Mouse (Mus musculus): ENCODE results near the gene Sacs.
"Not testable (repeated sequence)": the region's sequence is repeated elsewhere in the genome, so short reads cannot be mapped to it uniquely, and the experiment has no call there.

Sacs gene

GRCm38 (mm10) chr14:61137994-61138726 lies at the start of gene Sacs:
TSS of gene Sacs (plus strand) at chr14:61138457.
- DNase-seq (ENCODE audit: low spot score): no peak

GRCm38 (mm10) chr14:61090955-61091354 lies 47.3 kb upstream of the Sacs start:
- DNase-seq (ENCODE audit: low spot score): no peak

DNA sequence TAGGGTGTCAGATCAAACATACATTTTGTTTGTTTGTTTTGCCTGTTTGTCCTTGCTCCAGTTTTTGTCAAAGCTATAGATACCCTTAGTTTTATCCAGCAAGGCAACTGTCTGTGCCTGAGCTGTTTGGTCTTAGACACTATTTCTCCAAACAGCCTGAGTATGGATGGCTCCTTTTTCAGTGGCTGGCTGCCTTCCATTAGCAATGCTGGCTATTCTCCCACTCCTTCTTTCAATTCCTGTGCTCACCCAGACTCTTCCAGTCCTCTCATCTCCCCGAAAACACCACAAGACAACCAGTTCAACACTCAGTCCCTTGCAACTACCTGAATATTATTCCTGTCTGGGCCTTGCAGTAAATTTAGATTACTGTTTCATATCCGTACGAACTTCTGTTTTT lies 46.2 kb upstream of the Sacs start:
- no peak for DNase-seq (ENCODE audit: low spot score)

DNA sequence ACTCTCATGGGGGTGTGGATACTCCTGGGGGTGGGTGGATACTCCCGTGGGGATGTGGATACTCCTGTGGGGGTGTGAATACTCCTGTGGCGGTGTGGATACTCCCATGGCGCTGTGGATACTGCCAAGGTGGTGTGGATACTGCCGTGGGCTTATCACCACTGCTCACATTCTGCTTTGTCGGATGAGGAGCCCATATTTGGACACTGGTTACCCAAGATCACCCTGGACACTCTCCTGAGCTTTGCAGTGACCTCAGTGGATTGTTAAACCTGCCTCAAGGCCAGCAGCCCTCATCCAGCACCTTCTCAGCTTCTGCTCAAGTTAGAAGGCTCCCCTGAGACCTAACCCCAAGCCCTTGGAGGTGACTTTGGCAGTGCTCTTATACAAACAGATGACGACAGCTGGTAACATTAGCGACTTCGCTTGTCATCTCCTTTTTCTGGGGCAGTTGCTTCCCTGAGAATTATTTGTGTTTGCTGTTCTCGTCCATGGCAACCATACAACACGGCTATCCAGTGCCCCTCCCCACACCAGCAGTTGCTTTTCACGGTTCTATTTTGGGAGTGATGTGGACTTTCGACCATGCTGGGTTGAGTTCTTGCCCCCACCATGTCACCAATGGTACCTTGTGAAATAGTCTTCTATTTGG lies 40.2 kb upstream of the Sacs start:
- no peak for DNase-seq (ENCODE audit: low spot score)

DNA sequence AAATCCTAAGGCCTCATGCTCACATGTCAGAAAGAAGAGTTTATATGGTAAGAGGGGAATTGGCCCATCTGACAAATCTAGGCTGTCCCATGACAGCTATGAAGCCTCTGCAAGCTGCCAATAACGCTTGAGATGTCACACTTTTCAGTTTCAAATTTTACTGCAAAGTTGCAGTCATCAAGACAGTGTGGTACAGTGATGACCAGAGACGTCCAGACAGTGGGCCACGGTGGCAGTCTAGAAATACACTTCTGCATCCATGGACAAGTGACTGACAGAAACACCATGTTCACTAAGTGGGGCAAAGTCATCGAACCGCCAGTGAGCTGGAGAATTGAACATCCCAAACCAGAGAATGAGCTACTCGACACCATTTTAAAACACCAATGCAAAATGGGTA lies 37.5 kb upstream of the Sacs start:
- no peak for DNase-seq (ENCODE audit: low spot score)

DNA sequence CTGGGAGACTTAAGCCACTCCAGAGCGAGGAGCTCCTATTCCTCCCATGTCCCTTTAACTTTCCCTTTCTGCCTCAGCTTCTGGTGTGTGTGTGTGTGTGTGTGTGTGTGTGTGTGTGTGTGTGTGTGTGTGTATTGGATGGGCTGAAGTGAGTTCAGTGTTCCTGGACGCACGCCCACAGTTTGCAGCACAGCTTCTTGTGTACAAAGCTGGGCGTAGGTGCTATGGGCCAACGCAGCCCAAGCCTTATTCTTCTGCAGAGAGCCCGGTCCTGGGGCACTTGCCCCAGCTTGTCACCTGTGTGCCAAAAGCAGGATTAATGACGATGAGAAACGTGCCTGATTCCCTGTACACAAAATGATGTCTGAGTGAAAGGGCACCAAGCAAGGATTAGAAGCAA lies 31.9 kb upstream of the Sacs start:
- DNase-seq (ENCODE audit: low spot score): no peak

GRCm38 (mm10) chr14:61108625-61109024 lies 29.6 kb upstream of the Sacs start:
- DNase-seq (ENCODE audit: low spot score): no peak

DNA sequence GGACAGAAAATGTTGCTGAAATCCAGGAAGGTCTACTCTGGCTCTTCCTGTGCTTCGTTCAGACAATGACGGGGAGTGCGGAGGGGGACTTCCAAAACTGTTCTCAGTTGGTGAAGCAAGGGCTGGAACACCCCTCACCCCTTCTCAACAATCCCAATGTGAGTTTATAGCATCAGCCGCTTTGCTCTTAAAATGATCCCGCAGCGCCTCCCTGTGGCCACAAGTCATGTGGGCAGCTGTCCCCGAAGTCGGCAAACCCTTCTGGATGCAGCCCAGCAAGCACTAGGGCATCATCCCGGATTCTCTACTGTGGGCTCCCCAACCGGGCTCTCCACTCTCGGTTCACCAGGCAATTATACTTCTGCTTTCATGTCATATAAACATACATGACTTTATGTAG lies 25.9 kb upstream of the Sacs start:
- peak; percentile 53 for DNase-seq (ENCODE audit: low spot score)

GRCm38 (mm10) chr14:61124755-61125154 lies 13.5 kb upstream of the Sacs start:
- no peak for DNase-seq (ENCODE audit: low spot score)

- DNase-seq (ENCODE audit: low spot score): no peak
Observed at GRCm38 (mm10) chr14:61125201-61125600, 13.1 kb upstream of the Sacs start.

DNA sequence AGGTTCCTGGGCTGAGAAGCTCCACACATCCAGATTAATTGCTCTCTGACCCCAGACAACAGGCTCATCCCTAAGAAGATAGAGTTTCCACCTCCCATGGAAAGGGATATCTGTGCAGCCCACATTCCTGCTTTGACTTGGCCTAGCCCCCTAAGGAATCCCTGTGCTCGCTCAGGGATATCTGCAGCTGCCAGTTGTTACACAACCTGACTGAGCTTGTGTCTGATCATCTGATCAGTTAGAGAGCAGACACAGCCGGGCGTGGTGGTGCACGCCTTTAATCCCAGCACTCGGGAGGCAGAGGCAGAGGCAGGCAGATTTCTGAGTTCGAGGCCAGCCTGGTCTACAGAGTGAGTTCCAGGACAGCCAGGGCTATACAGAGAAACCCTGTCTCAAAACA lies 10.9 kb upstream of the Sacs start:
- DNase-seq (ENCODE audit: low spot score): not testable (repeated sequence)

- no peak for DNase-seq (ENCODE audit: low spot score)
Observed at GRCm38 (mm10) chr14:61128961-61129507, 9.2 kb upstream of the Sacs start.

- DNase-seq (ENCODE audit: low spot score): no peak
Observed at GRCm38 (mm10) chr14:61132556-61132955, 5.7 kb upstream of the Sacs start.

- no peak for DNase-seq (ENCODE audit: low spot score)
Observed at GRCm38 (mm10) chr14:61134381-61135030, 3.8 kb upstream of the Sacs start.

DNA sequence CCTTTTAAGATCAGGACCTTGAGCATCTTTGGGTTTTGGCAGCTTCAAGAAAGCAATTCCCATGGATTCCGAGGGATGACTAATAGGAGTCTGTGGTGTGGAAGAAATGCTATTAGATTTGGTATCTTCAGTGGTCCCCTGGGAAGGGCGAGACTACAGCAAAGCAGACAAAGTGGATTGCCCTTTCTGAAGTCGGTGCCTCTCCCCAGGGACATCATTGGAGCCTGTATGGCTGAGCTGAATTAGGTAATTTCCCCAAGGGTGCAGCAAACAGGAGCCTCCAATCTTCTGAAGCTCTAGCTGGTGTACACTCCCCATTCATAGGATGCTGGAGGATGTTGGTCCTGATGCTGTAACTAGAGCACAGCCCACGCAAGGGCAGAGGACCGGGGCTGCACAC lies 847 bp upstream of the Sacs start:
- no peak for DNase-seq (ENCODE audit: low spot score)

DNA sequence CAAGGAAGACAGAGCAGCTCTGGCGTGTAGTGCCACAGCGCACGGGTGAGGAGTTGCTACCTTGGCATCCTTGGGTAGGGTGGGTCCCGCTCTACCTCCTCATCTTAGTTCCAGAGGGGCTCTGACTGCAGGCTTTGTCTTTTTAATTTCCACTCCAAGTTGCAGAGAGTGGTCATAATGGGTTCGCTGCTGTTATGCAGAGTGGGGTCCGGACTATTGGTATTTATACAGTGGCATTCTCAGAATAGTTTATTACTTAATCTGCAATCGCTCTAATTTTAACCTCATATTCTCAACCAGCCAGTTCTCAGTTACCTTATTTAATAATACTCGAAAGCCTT lies 440 bp downstream of the Sacs start:
- no peak for DNase-seq (ENCODE audit: low spot score)

DNA sequence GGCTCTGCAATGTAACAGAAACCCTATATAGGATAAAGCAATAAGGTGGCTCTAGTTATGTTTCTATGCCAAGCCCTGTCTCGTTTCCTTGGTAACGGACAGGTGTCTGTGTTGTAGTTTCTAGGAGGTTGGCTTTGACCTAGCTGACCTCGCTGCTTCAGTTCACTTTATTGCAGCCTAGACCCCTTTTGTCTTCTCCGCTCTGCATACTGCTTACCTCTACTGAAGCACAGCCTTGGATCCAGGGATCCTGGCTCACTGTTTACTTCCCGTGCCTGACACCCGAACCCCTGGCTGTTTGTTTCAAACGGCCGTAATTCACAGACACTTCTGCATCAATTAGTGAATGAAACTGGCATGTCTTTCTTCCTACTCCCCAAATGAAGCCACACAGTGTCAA lies 5.1 kb downstream of the Sacs start:
- no peak for DNase-seq (ENCODE audit: low spot score)

GRCm38 (mm10) chr14:61143869-61144268 lies 5.6 kb downstream of the Sacs start:
- DNase-seq (ENCODE audit: low spot score): no peak

DNA sequence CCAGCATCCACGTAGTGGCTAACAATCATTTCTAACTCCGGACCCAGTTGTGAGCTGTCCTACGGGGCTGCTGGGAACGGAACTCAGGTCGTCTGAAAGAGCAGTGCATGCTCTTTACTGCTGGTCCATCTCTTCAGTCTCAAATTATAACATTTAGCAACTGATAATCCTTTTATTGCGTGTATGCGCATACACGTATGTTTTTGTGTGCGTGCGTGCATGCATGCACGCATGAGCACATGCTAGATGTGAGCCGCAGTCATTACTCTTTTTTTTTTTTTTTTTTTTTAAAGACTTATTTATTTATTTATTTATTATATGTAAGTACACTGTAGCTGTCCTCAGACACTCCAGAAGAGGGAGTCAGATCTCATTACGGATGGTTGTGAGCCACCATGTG lies 12.2 kb downstream of the Sacs start:
- DNase-seq (ENCODE audit: low spot score): not testable (repeated sequence)

DNA sequence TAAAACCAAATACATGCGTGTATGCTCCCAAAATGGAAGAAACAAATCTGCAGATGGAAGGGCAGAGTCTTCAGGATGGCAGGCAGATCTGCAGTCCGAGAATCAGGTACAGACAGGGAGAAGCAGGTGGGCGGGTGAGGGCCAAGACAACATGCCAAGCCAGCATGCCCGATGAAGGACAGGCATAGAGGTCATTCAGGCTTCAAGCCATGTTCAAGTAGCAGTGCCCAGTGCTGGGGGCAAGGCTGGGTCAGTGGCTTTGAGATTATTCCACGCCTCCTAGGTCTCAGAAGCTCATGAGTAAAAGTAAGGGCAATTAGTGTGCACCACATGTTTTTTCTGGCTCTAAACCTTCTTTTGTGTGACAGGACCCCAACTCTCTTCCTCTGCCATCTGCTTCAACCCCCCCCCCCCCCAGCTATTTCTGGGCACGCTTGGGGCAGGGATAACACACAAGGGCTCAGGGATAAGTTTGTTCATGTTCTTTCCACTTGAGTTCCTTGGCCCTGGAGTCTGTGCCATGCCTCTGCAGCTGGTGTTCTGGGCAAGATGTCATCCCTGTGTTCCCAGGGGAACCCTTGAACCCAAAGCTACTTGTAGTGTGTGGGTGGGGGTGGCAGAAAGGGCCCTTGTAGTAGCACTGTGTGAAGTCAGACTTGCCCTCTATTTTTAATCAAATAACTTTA lies 16.8 kb downstream of the Sacs start:
- no peak for DNase-seq (ENCODE audit: low spot score)

GRCm38 (mm10) chr14:61155687-61156086 lies 17.4 kb downstream of the Sacs start:
- DNase-seq (ENCODE audit: low spot score): no peak

- DNase-seq (ENCODE audit: low spot score): not testable (repeated sequence)
Observed at GRCm38 (mm10) chr14:61157426-61157825, 19.2 kb downstream of the Sacs start.

DNA sequence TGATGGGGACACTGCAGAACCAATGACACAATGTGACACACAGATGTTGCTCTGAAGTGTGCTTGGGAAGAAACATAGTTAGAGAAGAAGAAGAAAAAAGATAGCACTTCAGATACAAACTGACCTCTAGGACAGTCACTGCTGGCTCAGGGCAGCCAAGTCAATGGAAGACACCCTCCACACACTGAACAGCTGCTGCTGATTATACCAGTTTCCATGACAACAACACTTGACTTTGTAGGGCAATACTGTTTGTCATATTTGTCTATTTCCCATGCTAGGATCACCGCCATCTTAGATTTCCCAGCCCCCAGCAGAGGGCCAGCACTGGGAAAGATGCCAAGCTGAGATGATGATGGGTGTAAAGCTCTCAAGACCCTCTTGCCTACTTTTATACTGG lies 22.7 kb downstream of the Sacs start:
- DNase-seq (ENCODE audit: low spot score): no peak

Data from urinary bladder, postnatal 10 days (tissue).